Mouse (Mus musculus) intestine, embryonic 14.5 days (tissue): ENCODE data around the gene Dst. TPM values are rescaled to one million over a fixed set of nuclear protein-coding genes. Genes with fewer than 3 reads are reported as not detected.

Experiments used
- ATAC-seq: fragments of 200-750 bp; cut with Nextera tagmentation; replicated peaks from 2 replicates; pipeline ENCODE4 v1.8.0; 2017; ENCODE audit warnings: low read depth, moderate number of reproducible peaks, moderate TSS enrichment, moderate library complexity; ENCODE audit not compliant: low FRiP score, low TSS enrichment
- DNase-seq: peaks from one replicate; pipeline ENCODE4 v3.0.0-alpha.2; 2018; ENCODE audit warnings: low spot score
- H3K27ac ChIP-seq: fragments of 300-500 bp; sonication (generic); 2 replicates; pipeline ENCODE4 v1.5.1; 2014; ENCODE audit warnings: low read depth, mild to moderate bottlenecking, control low read depth
- H3K27me3 ChIP-seq: fragments of 300-500 bp; sonication (generic); replicated peaks from 2 replicates; pipeline ENCODE4 v1.6.1; 2014; ENCODE audit warnings: low read length, control low read depth; ENCODE audit not compliant: control insufficient read depth, insufficient read depth
- H3K36me3 ChIP-seq: fragments of 300-500 bp; sonication (generic); 2 replicates; pipeline ENCODE4 v1.6.1; 2014; ENCODE audit warnings: low read length, control low read depth; ENCODE audit not compliant: control insufficient read depth, insufficient read depth
- H3K4me1 ChIP-seq: fragments of 300-500 bp; sonication (generic); replicated peaks from 2 replicates; pipeline ENCODE4 v1.6.1; 2014; ENCODE audit warnings: low read length, control low read depth, mixed read lengths; ENCODE audit not compliant: control insufficient read depth, insufficient read depth
- H3K4me2 ChIP-seq: fragments of 300-500 bp; sonication (generic); 2 replicates; pipeline ENCODE4 v1.6.1; 2014; ENCODE audit warnings: low read length
- H3K4me3 ChIP-seq: fragments of 300-500 bp; sonication (generic); 2 replicates; pipeline ENCODE4 v1.5.1; 2014; ENCODE audit warnings: low read depth, low read length, control low read depth, mixed read lengths
- H3K9ac ChIP-seq: fragments of 300-500 bp; sonication (generic); 2 replicates; pipeline ENCODE4 v1.6.1; 2014; ENCODE audit warnings: mild to moderate bottlenecking, low read length
- H3K9me3 ChIP-seq: fragments of 300-500 bp; sonication (generic); 2 replicates; pipeline ENCODE4 v1.6.1; 2016; ENCODE audit warnings: low read length, control low read depth; ENCODE audit not compliant: control insufficient read depth
- WGBS: fragments of 180-500 bp; shearing (Covaris S2); extraction: QIAGEN DNeasy Blood & Tissue Kit; methylation state at CpG from one replicate; pipeline ENCODE4 v1.1.7; 2014; 5-methylcytosine and 5-hydroxymethylcytosine counted together
- polyA plus RNA-seq: library from polyadenylated mRNA; unstranded; fragments of >200 nt; fragmentation: Nextera tagmentation; extraction: Ambion mirVana; gene quantifications from 2 replicates; pipeline ENCODE4 v1.2.1, GENCODE M21; 2014

The Dst gene
- polyA plus RNA-seq, 1 experiment from 2014 or later: 27.7 TPM

DNA sequence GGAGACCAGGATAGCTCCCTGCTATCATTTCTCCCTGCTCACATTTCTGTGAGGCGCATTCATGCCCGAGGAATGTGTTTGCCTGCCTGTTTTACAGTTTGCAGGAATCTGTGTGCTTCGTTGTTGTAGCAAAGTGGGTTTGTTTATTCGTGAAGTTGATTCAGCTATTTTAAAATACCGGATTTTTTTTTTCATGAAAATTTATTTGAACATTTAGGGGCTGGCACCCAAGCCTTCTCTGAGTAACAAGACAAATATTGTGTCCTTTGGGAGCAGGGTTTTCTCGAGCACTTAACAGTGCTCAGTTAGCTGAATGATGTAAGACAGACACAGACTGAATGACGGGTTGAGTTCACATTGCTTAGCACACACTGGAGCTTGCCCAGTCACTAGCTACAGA lies 345.9 kb downstream of the Dst start:
- H3K4me2 ChIP-seq: no peak overlapping the region
- WGBS: 43% methylated on average over 7 of the region's 7 CpGs
- H3K4me3 ChIP-seq: no peak overlapping the region
- H3K36me3 ChIP-seq: peaks cover 21% of the 10 kb centered on the region
- DNase-seq (no peak), ATAC-seq (no peak)
- H3K9ac ChIP-seq: no peak overlapping the region
- no peaks in the 10 kb centered on the region for H3K27me3 ChIP-seq
- H3K9me3 ChIP-seq: no peaks in the 10 kb centered on the region
- no peak overlapping the region for H3K27ac ChIP-seq
- peaks cover 4% of the 10 kb centered on the region; the same call in 1 of the 2 replicates for H3K4me1 ChIP-seq

GRCm38 (mm10) chr1:34259898-34260297 lies 351.9 kb downstream of the Dst start:
- 88% methylated on average over 8 of the region's 8 CpGs for WGBS
- Histone ChIP-seq H3K27ac (no peak overlapping the region), H3K9me3 (no peaks in the 10 kb centered on the region), H3K36me3 (peaks cover 48% of the 10 kb centered on the region), H3K4me2 (no peak overlapping the region), H3K27me3 (no peaks in the 10 kb centered on the region), H3K9ac (no peak overlapping the region), H3K4me3 (no peak overlapping the region), H3K4me1 (no peaks in the 10 kb centered on the region; the same call in 1 of the 2 replicates)
- ATAC-seq (no peak), DNase-seq (no peak)

DNA sequence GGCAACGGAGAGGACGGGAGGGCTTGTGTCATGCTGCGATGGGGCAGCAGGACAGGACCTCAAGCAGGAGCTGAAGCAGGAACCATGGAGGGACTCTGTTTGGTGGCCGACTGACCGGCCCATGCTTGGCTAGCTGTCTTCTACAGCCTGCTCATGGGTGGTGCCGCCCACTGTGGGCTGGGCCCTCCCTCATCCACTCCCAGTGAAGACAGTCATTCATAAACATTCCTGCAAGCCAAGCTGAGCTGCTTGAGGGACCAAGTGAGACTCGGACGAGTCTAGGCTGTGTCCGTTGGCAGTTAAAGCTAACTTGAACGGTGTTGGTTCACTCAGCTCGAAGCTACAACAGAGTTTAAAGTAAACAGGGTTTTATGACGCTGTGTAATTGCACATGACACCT lies 353.0 kb downstream of the Dst start:
- no peak overlapping the region for H3K27ac ChIP-seq
- H3K4me3 ChIP-seq: no peak overlapping the region
- H3K36me3 ChIP-seq: peaks cover 49% of the 10 kb centered on the region
- WGBS: 72% methylated on average over 12 of the region's 12 CpGs
- H3K9ac ChIP-seq: no peak overlapping the region
- H3K4me2 ChIP-seq: no peak overlapping the region
- H3K27me3 ChIP-seq: no peaks in the 10 kb centered on the region
- no peak for ATAC-seq
- no peaks in the 10 kb centered on the region for H3K9me3 ChIP-seq
- no peaks in the 10 kb centered on the region for H3K4me1 ChIP-seq
- no peak for DNase-seq

- no peak for DNase-seq
- H3K9ac ChIP-seq: no peak overlapping the region
- no peak overlapping the region for H3K27ac ChIP-seq
- H3K4me2 ChIP-seq: no peak overlapping the region
- H3K4me1 ChIP-seq: no peaks in the 10 kb centered on the region
- no peak overlapping the region for H3K4me3 ChIP-seq
- ATAC-seq: no peak
- H3K27me3 ChIP-seq: no peaks in the 10 kb centered on the region
- 86% methylated on average over 13 of the region's 13 CpGs for WGBS
- H3K36me3 ChIP-seq: peaks cover 60% of the 10 kb centered on the region
- H3K9me3 ChIP-seq: no peaks in the 10 kb centered on the region
Measured at GRCm38 (mm10) chr1:34268520-34268919, 360.5 kb downstream of the Dst start.

DNA sequence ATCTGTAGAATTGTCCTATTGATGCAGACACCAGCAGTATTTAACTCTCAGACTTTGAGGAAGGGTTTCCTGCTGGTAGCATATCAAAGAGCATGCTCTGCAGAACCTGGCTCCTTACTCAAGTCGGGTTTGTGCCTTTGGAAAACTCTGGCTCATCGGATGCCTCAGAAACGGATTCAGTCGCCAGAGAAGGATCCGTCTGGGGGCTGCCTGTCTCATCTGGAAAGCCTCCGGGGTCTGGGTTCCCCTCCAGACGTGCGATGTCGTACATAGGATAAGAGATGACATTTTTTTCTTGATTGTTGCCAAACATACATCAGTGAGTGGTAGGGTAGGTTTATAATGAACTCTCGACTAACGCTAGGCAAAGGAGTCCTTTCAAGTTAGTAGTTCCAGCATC lies 361.6 kb downstream of the Dst start:
- Histone ChIP-seq H3K27ac (no peak overlapping the region), H3K9me3 (no peaks in the 10 kb centered on the region), H3K4me2 (no peak overlapping the region), H3K4me3 (no peak overlapping the region), H3K9ac (no peak overlapping the region), H3K4me1 (no peaks in the 10 kb centered on the region), H3K27me3 (no peaks in the 10 kb centered on the region), H3K36me3 (peaks cover 52% of the 10 kb centered on the region)
- ATAC-seq: no peak
- 74% methylated on average over 11 of the region's 11 CpGs for WGBS
- no peak for DNase-seq

DNA sequence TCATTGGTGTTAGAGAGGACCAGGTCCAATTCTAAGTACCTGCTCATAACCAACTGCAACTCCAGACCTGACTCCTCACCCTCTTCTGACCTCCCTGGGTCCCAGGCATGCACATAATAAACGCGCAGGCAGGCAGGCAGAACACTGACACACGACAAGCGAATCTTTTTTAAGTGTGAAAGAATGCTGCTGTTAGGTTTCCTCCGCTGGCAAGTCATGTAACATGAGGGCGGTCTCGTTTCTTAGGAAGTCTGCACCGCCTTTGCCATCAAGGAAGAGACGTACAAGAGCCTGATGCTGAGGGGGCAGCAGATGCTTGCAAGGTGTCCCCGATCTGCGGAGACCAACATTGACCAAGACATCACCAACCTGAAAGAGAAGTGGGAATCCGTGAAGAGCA lies 365.9 kb downstream of the Dst start:
- Histone ChIP-seq H3K4me3 (no peak overlapping the region), H3K27me3 (no peaks in the 10 kb centered on the region), H3K4me1 (no peaks in the 10 kb centered on the region), H3K27ac (no peak overlapping the region), H3K36me3 (peaks cover 45% of the 10 kb centered on the region), H3K9ac (no peak overlapping the region), H3K4me2 (no peak overlapping the region), H3K9me3 (no peaks in the 10 kb centered on the region)
- ATAC-seq: no peak
- 91% methylated on average over 12 of the region's 12 CpGs for WGBS
- DNase-seq: no peak

- peaks cover 30% of the 10 kb centered on the region for H3K36me3 ChIP-seq
- ATAC-seq (no peak), DNase-seq (no peak)
- H3K9ac ChIP-seq: no peak overlapping the region
- no peak overlapping the region for H3K4me3 ChIP-seq
- H3K9me3 ChIP-seq: no peaks in the 10 kb centered on the region
- 94% methylated on average over 13 of the region's 13 CpGs for WGBS
- no peak overlapping the region for H3K4me2 ChIP-seq
- no peak overlapping the region for H3K27ac ChIP-seq
- H3K27me3 ChIP-seq: no peaks in the 10 kb centered on the region
- no peaks in the 10 kb centered on the region for H3K4me1 ChIP-seq
Measured at GRCm38 (mm10) chr1:34275787-34276186, 367.8 kb downstream of the Dst start.

DNA sequence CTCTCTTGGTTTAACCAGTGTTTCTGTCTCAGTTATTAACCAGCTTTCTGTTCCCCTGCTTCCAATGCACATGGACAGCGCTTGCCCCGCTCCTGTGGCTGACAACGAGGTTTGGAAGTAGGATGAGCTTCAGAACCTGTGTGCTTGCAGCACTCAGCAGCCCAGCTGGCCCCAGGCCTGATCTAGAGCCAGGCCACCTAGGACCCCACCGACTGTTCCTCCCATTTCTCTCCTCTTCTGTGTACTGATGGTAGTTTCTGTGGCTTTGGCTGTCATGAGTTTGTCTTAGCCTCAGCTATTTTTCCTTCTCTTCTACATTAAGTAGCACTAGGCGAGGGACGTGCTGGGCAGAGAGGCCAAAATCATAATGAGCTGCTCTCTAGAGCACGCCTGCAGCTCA lies 368.7 kb downstream of the Dst start:
- Histone ChIP-seq H3K9me3 (no peaks in the 10 kb centered on the region), H3K4me1 (no peaks in the 10 kb centered on the region), H3K4me3 (no peak overlapping the region), H3K36me3 (peaks cover 22% of the 10 kb centered on the region), H3K4me2 (no peak overlapping the region), H3K27ac (no peak overlapping the region), H3K9ac (no peak overlapping the region), H3K27me3 (no peaks in the 10 kb centered on the region)
- no peak for ATAC-seq
- no peak for DNase-seq
- WGBS: 91% methylated on average over 7 of the region's 7 CpGs

DNA sequence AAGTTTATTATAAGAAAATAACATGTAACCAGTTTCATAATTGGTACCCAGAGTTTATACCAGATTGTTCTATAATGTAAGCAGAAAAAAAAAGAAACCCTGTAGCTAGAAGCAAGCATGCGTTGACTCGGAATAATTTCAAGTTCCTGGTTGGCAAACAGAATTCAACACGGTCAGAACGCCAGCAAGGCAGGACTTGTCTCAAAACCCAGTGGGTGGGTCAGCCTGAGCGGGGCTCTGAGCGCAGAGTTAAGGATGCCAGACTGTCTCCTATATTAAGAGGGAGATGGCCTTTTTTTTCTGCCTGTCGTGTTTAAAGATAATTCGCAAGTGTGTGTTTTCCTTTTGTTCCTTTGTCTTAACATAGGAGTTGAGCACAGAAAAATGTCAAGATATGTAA lies 369.2 kb downstream of the Dst start:
- no peak for ATAC-seq
- Histone ChIP-seq H3K4me1 (no peaks in the 10 kb centered on the region), H3K4me2 (no peak overlapping the region), H3K27ac (no peak overlapping the region), H3K9ac (no peak overlapping the region), H3K4me3 (no peak overlapping the region), H3K36me3 (peaks cover 17% of the 10 kb centered on the region), H3K9me3 (no peaks in the 10 kb centered on the region), H3K27me3 (no peaks in the 10 kb centered on the region)
- no peak for DNase-seq
- WGBS: 70% methylated on average over 8 of the region's 8 CpGs
